Mouse (Mus musculus): ENCODE results near the gene Hmgcs2. TPM values are rescaled to one million over a fixed set of nuclear protein-coding genes. Genes with fewer than 3 reads are reported as not detected.
"Not testable (repeated sequence)": the region's sequence is repeated elsewhere in the genome, so short reads cannot be mapped to it uniquely, and the experiment has no call there.

Hmgcs2 gene
- polyA plus RNA-seq, 1 experiment = 4.2 TPM

DNA sequence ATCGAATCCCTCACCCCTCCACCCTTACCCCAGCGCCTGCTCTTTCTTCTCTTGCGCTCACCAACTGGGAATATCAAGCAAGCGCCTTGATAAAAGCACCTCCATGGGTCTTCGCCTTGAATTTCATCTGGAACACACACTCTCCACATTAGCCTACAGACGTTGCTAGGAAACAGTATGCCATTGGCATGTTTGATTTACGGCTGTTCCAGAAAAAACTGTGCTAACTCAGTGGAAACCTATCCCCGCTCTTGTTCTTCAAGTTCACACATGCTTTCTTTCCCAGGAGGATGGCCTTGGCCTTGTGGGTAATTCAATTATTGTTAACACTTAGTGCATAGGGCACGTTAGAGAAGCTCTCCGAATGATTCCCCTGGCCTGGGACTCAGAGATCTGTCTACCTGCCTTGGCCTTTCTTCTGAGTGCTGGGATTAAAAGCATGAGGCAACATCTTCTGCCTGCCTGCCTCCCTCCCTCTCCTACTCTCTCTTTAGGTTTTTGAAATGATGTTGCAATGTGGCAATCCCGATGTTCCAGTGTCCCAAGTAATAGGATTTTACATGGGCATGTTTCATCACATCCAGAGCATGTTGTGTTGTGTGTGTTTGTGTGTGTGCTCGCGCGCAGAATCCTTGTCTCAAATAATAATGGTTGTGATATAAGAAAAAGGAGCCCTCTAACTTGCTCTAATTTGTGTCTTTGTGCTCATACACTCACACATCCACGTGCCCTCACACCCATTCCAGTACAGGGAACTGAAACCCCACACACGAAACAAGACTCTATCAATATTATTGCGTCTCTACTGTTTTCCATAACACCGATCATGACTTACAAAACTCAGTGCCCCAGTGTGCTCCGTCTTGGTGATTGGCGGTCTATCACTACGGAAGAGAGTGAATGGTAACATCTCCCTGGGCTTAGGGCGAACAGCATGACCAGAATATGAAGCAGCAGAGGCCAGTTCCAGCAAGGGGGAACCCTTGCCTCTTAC, 56.7 kb downstream of the Hmgcs2 start:
- Histone ChIP-seq H3K4me3 (ENCODE audit: low read depth, low read length) (no peak overlapping the region), H3K27me3 (ENCODE audit: control insufficient read depth, insufficient read depth, low read length) (0 out of 2 replicates have a peak, but pooled peaks cover 2% of the 10 kb centered on the region), H3K27ac (ENCODE audit: insufficient read depth, low read depth, low read length) (no peak overlapping the region), H3K4me1 (ENCODE audit: control insufficient read depth, insufficient read depth, insufficient read length, low read length) (peaks cover 8% of the 10 kb centered on the region), H3K36me3 (ENCODE audit: control insufficient read depth, insufficient read depth, low read length) (no peaks in the 10 kb centered on the region)
- WGBS = 84% methylated on average over 22 of the region's 22 CpGs
- no peak for TF ChIP-seq POLR2A (IDR thresholded peaks at IDR 0.05; ENCODE audit: low read depth, low read length)
- TF ChIP-seq CTCF (IDR thresholded peaks at IDR 0.05; ENCODE audit: extremely low read depth, insufficient read length, insufficient replicate concordance, low read depth, low read length) = no peak

DNA sequence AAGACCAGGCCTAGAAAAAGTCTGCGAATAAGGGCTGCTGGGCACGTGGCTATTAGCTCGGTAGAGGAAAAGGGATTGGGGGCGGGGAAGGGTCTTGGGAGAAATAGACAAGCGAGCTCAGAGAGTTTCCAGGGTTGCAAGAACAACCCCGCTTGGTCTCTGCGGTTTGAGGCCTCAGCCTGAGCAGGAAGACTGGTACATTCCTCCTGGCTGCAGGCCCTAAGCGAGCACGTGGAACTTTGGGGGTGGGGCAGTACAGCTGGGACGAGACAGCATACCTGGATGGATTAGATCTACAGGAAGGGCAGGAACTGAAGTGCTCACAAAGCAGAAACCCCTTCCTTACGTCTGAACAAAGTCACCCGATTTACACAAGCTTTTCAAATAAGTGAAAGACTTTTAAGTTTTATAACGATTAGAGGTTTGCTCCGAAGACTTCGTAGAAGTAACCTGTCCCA, 58.4 kb downstream of the Hmgcs2 start:
- WGBS = 8% methylated on average over 15 of the region's 15 CpGs
- Histone ChIP-seq H3K36me3 (ENCODE audit: control insufficient read depth, insufficient read depth, low read length) (no peaks in the 10 kb centered on the region), H3K4me3 (ENCODE audit: low read depth, low read length) (peak overlapping the region; percentile 67), H3K27ac (ENCODE audit: insufficient read depth, low read depth, low read length) (no peak overlapping the region), H3K27me3 (ENCODE audit: control insufficient read depth, insufficient read depth, low read length) (0 out of 2 replicates have a peak, but pooled peaks cover 2% of the 10 kb centered on the region), H3K4me1 (ENCODE audit: control insufficient read depth, insufficient read depth, insufficient read length, low read length) (peaks cover 8% of the 10 kb centered on the region)
- TF ChIP-seq CTCF (IDR thresholded peaks at IDR 0.05; ENCODE audit: extremely low read depth, insufficient read length, insufficient replicate concordance, low read depth, low read length) (no peak), POLR2A (IDR thresholded peaks at IDR 0.05; ENCODE audit: low read depth, low read length) (no peak)

DNA sequence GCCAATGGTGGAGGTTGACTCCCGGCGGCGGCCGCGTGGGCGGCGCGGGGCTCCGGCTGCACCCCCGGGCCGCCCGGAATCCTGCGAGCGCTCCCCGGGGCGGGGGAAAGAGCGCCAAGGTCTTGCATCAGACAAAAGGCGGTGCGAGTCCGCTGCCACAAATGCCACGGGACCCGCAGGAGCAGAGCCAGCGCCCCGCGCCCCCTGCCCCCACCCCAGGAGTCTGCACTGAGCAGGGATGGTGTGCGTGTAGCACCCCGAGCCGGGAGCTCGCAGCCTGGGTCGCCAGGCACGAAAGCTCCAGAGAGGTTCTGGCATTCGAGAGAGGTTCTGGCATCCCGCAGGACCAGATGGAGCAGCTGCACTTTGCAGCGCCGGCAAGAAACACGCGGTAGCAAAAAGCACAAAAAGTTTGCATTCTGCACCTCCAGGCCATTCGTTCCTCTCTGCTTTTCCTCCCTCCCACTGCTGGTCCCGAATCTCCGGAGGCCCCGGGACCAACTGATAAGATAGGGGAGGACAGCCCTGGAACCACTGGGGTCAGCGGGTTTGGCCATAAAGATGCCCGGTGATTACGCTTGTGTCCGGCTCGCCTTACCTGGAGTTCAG, 59.0 kb downstream of the Hmgcs2 start:
- H3K4me1 ChIP-seq (ENCODE audit: control insufficient read depth, insufficient read depth, insufficient read length, low read length) = peaks cover 8% of the 10 kb centered on the region
- WGBS = under 1% methylated on average over 46 of the region's 46 CpGs
- no peak for TF ChIP-seq POLR2A (IDR thresholded peaks at IDR 0.05; ENCODE audit: low read depth, low read length)
- TF ChIP-seq CTCF (IDR thresholded peaks at IDR 0.05; ENCODE audit: extremely low read depth, insufficient read length, insufficient replicate concordance, low read depth, low read length) = no peak
- H3K4me3 ChIP-seq (ENCODE audit: low read depth, low read length) = peak overlapping the region; percentile 67
- H3K36me3 ChIP-seq (ENCODE audit: control insufficient read depth, insufficient read depth, low read length) = no peaks in the 10 kb centered on the region
- 0 out of 2 replicates have a peak, but pooled peaks cover 2% of the 10 kb centered on the region for H3K27me3 ChIP-seq (ENCODE audit: control insufficient read depth, insufficient read depth, low read length)
- no peak overlapping the region for H3K27ac ChIP-seq (ENCODE audit: insufficient read depth, low read depth, low read length)

DNA sequence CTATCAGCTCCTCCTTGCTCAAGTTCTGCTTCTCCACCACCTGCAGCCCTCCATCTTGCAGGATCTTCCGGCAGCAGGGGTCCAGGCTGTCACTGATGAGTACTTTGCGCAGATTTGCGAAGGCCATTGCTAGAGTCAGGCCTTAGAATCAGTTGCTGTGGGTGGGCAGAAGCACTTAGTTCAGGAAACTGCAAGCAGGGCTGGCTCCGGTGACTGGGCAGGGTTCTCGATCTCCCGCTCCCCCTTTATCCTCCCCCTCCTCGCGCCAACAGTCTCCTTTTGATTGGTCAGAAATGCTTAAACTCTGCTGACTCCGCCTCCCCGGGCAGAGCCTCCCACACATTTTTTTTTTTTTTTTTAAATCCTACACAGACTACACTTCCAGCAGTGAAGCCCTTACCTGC, 59.5 kb downstream of the Hmgcs2 start, which contains the start of gene Phgdh:
TSS of gene Phgdh (minus strand) at position 285 of the 404 bp plus-strand sequence.
- under 1% methylated on average over 10 of the region's 10 CpGs for WGBS
- not testable (repeated sequence) for H3K27ac ChIP-seq (ENCODE audit: insufficient read depth, low read depth, low read length)

DNA sequence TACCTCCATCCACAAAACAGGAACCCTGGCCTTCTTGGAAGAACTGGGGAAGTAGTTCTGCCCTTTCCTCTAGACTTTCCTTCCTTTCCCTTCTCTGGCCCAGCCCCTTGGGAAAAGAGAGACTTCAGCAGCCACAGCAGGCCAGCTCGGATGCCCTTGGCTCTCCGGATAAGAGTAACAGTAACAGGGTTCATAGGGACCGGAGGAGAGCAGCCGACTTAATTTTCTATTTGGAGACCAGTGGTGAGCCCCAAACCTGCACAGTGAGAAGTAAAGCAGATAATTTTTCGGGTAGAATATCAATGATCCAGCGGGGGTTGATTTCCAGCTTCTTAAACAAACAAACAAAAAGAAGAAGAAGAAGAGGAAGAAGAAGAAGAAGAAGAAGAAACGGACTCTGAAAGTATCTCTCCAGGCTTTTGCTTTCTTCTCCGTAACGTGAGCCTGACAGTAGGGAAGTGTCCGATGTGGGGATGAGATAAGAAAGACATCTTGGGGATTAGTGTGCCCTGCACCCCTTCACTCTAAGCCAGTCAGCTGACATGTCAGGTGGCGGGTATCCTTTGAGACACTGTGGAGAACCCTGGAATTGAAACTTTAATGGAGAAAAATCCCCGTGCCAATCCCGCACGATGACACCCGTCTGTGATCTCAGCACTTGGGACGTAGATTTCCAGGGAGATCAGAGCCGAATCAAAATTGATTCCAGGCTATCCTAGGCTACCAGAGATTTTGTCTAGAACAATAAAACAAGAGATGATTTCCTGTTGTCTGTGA, 60.8 kb downstream of the Hmgcs2 start:
- Histone ChIP-seq H3K4me3 (ENCODE audit: low read depth, low read length) (no peak overlapping the region), H3K27me3 (ENCODE audit: control insufficient read depth, insufficient read depth, low read length) (0 out of 2 replicates have a peak, but pooled peaks cover 2% of the 10 kb centered on the region), H3K27ac (ENCODE audit: insufficient read depth, low read depth, low read length) (no peak overlapping the region), H3K36me3 (ENCODE audit: control insufficient read depth, insufficient read depth, low read length) (no peaks in the 10 kb centered on the region), H3K4me1 (ENCODE audit: control insufficient read depth, insufficient read depth, insufficient read length, low read length) (peaks cover 4% of the 10 kb centered on the region)
- WGBS = 90% methylated on average over 17 of the region's 17 CpGs
- no peak for TF ChIP-seq POLR2A (IDR thresholded peaks at IDR 0.05; ENCODE audit: low read depth, low read length)

More for the DNA sequence above, 59.5 kb downstream of the Hmgcs2 start, which contains the start of gene Phgdh:
- peak within 1 kb of the TSS; percentile 67 for H3K4me3 ChIP-seq (ENCODE audit: low read depth, low read length)
- not testable (repeated sequence) for H3K36me3 ChIP-seq (ENCODE audit: control insufficient read depth, insufficient read depth, low read length); H3K27me3 ChIP-seq (ENCODE audit: control insufficient read depth, insufficient read depth, low read length); H3K4me1 ChIP-seq (ENCODE audit: control insufficient read depth, insufficient read depth, insufficient read length, low read length)

DNA sequence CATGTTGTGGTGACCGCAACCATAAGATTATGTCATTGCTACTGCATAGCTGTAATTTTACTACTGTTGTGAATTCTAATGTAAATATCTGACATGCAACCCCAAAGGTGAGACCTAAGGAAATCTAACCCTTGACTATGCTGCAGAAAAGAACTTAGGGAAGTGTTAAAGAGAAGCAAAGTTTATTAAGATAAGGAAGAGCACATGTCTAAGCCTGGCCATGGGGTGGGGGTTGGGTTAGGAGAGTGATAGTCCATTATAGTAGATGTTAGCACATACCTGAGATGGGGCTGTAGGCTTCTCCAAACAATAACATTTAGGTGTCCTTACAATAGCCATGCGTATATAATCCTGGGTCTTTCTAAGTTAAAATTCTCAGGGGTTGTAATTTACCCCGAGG, 63.0 kb downstream of the Hmgcs2 start:
- no peak for TF ChIP-seq POLR2A (IDR thresholded peaks at IDR 0.05; ENCODE audit: low read depth, low read length)
- TF ChIP-seq CTCF (IDR thresholded peaks at IDR 0.05; ENCODE audit: extremely low read depth, insufficient read length, insufficient replicate concordance, low read depth, low read length) = no peak
- no peak overlapping the region for H3K4me3 ChIP-seq (ENCODE audit: low read depth, low read length)
- peaks cover 7% of the 10 kb centered on the region for H3K4me1 ChIP-seq (ENCODE audit: control insufficient read depth, insufficient read depth, insufficient read length, low read length)
- H3K27me3 ChIP-seq (ENCODE audit: control insufficient read depth, insufficient read depth, low read length) = 0 out of 2 replicates have a peak, but pooled peaks cover 2% of the 10 kb centered on the region
- 81% methylated on average over 3 of the region's 3 CpGs for WGBS
- H3K36me3 ChIP-seq (ENCODE audit: control insufficient read depth, insufficient read depth, low read length) = no peaks in the 10 kb centered on the region
- no peak overlapping the region for H3K27ac ChIP-seq (ENCODE audit: insufficient read depth, low read depth, low read length)

Measured in small intestine, adult 2 months (tissue).